Mouse (Mus musculus) kidney, adult 2 months (tissue): ENCODE measurements around the gene Slc26a10.

Experiments
- CTCF ChIP-seq: fragments of 200-500 bp; conservative IDR thresholded peaks from 2 replicates; pipeline ENCODE4 v1.5.1; 2011; ENCODE audit warnings: low read depth, mild to moderate bottlenecking, control low read depth, low read length, moderate library complexity, mixed read lengths; ENCODE audit not compliant: insufficient read depth, insufficient read length
- POLR2A ChIP-seq: fragments of 200-500 bp; IDR thresholded peaks from one replicate; pipeline ENCODE4 v1.6.1; 2011; ENCODE audit warnings: low read depth, low read length, control low read depth

- TF ChIP-seq POLR2A (no peak), CTCF (no peak)
Observed at GRCm38 (mm10) chr10:127205373-127205772, 24.9 kb upstream of the Slc26a10 start.
